Mouse (Mus musculus): ENCODE measurements around the gene Ankrd13a.

The Ankrd13a gene

DNA sequence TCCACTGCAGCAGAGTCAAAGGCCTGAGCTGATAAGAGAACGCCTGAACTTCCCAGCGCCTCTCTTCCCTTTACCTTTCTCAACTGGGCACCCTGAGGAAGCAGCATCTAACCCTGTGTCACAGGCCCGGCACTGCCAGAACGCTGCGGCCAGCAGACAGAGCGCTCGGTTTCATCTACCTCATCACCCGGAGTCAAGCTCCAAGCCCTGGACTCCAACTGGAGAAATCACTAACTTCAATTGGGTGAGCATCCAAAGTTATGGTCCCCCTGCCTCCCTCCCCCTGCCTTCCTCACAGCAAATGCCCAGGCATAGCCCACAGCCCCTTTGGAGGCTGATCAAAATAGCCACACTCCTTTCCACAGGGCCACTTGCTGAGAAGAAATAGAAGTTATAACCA lies 7.8 kb upstream of the Ankrd13a start:
- in situ Hi-C loops (cut with MseI, MboI): no loop called here

DNA sequence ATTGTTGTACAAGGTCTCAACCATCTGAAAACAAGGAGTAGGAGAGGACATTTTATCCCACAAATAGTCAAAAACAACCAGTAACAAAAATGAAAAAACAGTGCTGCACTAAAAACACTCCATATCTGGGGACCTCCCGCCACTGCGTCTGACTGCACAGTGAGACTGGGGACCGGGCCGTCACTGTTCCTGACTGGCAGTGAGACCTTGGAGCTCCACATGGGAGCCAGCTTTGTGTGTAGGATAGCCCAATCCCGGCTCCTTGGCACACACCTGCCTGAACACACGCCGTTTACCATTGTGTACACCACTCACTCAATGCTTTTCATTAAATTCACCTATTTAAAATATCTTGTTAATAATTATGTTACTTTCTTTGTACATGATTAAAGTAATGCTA lies 7.3 kb upstream of the Ankrd13a start:
- in situ Hi-C loops (cut with MseI, MboI): no loop called here

DNA sequence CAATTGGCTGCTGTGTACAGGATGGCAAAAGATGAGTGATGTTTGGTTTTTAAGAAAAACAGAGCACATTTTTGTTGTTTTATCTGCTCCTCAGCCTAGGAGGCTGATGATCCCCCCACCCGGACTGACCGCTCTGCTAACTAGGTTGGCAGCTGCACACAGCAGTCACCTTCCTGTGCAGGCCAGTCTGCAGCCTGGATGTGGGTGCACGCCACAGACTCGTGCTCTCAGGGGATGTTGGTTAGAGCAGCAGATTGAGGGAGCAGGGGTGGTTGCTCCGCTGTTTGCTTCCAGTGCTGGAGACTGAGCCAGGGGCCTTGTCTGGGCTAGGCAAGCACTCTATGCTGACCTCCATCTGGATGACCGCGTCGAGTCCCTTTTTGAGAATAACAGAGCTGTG lies 4.7 kb upstream of the Ankrd13a start:
- in situ Hi-C loops (cut with MseI, MboI): no loop called here

DNA sequence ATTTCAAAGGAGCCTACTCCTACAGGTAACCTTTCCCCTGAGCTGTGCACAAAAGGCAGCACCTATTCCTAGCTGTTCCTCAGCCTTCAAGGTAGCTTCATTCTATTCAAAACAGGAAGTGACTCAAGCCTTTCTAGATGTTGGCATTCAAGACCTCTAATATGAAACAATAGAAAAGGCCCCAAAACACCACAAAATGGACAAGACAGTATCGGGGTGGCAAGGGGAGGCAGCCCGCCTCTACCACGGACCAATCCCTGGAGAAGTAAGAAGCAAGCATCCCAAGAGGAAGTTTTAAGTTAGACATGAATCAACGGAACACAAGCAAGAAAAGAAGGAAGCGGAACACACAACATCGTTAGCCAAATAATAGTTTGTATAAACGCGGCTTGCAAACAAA lies 2.7 kb upstream of the Ankrd13a start:
- in situ Hi-C loops (cut with MseI, MboI): no loop called here

DNA sequence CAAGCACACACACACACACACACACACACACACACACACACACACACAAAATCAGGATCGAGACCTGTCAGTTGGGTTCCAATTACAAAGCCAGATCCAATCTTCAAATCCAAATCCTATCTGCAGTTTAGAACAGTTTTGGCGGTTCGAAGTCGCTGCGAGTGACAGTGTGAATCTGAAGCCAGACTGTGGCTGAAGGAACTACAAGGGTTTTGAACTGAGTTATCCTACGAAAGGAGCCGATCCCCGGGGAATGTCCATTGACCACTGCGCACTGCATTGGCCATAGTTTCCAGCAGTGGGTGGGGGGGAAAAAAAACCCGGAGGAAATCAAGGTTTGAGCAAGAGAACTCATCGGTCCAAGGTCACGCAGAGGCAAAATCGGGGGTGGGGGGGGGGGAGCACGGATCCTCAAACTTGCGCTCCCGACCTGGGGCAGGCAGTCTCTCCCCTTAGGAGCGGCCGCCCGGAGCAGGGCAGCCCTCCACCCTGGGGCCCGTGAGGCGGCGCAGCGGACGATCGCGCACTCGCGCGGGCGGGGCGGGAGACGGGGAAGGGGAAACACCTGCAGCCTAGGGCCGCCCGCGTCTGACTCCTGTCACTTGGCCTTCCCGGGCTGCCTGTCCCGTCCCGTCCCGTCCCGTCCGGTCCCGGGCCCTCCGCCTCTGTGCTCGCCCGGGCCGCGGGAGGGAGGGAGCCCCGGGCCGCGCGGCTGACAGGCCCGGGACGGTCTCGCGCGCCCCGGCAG lies 1.8 kb upstream of the Ankrd13a start:
- in situ Hi-C loops (cut with MseI, MboI): no loop called here

DNA sequence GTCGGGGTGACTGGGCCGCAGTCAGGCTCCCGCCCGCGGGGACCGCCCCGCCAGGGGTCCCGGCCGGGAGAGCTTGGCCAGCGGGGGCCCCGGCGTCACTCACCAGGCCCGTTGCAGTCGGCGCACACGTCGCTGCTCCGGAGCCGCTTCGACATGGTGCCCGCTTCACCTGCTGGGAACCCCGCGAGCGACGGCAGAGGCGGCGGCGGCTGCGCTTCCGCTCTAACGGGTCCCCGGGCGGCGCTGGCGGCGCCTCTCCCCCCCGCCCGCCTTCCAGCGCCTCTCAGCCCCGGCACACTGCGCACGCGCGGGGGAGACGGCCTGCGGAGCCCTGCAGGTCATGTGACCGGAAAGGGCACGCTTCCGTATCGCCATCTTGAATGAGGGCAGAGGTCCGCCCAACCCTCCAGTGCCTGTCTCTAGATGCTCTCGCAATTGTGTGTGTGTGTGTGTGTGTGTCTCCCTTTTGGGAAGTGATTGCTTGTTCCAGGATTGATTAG lies 1.2 kb upstream of the Ankrd13a start:
- in situ Hi-C loops (cut with MseI, MboI): no loop called here

DNA sequence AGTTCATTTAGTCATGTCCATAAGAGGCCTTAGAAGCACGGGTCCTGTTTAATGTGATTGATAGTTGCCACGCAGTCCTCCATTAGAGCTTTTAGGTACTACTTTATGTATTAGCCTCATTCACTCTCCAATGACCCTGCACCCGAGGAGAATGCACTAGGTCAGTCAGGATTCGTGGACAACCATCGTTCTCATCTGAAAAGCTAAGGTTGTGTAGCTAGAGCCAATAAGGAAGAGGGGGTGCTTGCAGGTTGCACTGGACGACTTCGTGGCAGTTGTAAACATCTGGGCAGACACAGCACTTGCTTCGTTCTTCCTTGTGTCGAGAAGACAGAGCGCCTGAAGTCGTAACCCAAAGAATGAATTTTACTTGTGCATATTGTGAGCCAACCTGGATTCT lies 697 bp upstream of the Ankrd13a start:
- in situ Hi-C loops (cut with MseI, MboI): no loop called here

DNA sequence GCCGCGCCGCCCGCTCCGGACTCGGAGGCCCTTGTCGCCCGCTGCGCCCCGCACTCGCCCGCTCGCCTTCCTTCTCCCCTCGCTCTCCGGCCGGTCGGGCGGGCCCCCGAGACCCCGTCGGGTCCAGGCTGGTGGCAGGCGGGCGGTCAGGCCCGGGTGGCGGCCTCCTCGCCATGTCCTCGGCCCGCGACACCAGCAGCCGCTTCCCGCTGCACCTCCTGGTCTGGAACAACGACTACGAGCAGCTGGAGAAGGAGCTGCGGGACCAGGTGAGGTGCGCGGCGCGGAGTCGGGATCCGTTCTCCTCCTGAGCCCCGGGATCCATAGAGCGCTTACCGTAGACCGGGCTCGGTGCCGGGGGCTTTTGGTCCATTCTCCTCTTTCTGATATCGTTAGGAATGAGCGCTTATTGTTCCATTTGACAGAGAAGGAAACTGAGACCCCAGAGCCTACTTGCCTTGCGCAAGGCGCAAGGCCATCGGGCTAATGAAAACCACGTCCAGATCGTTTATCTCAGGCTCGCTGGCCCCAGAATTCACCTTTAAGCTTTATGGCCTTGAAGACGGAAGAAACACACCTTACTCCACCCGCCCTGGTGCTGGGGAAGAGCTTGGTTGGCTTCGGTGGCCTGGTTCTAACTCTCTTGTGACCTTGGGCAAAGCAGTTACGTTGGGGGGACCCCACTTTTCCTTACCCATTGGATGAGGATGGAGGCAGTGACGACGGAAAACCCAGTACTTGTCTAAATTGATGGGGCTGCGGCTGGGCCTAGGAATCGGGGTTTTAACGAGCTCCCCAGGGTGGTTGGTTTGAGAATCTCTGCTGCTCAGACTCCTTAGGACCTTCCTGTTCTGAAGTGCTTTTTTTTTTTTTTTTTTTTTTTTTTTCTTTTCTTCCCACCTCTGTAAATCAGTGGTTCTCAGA lies 841 bp downstream of the Ankrd13a start, which contains the start of gene Git2:
Git2 (minus strand) TSS at position 462 of the 924 bp plus-strand sequence.
- in situ Hi-C loops (cut with MseI, MboI): no loop called here

DNA sequence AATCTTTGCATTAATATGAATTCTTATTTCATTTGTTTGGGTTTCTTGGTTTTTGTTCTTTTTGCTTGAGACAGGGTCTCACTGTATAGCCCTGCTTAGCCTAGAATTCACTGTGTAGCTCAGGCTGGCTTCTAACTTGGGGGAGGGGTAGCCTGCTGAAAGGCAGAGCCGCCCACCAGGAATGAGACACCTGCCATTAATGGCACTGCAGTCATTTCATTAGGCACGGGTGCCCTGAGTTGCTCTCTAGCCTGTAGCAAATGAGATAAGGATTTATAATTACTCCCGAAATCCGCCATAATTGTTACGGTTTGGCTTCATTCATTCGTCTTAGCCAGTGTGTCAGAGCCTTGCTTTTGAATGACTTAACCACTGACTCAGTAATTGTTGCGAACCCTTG lies 1.7 kb downstream of the Ankrd13a start:
- in situ Hi-C loops (cut with MseI, MboI): no loop called here

DNA sequence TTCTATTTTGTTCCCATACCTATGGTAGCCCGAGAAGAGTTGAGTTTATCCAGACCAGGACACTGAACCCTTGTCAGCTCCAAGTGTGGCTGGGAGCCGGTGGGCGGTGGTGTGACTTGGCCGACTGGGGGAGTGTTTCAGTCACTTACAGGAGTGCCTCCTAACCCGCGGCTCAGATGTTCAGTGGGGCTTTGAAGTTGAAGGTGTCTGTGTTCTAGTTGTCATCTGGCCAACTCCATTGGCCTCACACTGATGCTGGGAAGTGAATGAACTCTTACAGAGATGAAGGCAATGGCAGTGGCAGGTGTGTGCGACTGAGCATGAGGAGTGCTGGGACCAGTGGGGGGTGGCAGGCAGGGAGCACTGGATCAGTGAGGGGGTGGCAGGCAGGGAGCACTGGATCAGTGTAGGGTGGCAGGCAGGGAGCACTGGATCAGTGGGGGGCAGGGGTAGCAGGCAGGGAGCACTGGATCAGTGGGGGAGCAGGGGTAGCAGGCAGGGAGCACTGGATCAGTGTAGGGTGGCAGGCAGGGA lies 5.5 kb downstream of the Ankrd13a start:
- in situ Hi-C loops (cut with MseI, MboI): no loop called here

DNA sequence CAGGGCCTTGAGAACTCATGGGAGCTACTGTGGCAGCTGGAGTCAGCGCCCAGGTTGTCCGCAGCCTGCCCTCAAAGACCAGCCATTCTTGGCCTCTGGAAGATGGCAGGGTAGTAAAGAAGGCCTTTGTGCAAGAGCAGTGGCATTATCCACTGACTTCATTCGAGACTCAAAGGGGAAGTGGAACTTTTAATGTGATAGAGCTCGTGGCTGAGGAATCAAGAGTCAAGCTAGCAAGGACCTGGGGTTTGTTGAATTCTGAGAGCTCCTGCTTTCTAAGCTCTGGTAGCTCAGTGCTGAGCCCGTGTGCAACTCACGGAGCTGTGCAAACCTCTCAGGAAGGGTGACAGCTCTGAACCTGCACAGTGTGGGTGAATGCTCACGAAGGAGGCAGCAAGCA lies 6.4 kb downstream of the Ankrd13a start:
- in situ Hi-C loops (cut with MseI, MboI): no loop called here

DNA sequence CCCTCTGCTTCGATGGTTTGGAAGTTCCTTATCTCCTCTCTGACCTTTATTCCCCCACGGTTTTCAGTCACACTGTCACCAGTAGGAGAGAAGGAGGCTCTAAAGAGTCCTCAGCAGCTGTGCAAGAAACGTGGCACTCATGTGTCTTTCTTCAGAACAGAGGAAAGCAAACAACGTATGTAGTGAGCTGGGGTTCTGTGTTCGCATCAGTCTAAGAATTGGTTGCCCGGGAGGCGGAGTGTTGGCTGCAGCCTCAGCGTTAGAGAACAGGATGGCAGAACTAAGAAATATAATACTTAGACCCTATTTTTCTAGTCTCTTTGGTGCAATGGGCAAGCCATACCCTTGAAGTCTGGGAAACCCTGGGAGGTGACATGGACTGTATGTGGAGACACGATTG lies 8.5 kb downstream of the Ankrd13a start:
- in situ Hi-C loops (cut with MseI, MboI): no loop called here

DNA sequence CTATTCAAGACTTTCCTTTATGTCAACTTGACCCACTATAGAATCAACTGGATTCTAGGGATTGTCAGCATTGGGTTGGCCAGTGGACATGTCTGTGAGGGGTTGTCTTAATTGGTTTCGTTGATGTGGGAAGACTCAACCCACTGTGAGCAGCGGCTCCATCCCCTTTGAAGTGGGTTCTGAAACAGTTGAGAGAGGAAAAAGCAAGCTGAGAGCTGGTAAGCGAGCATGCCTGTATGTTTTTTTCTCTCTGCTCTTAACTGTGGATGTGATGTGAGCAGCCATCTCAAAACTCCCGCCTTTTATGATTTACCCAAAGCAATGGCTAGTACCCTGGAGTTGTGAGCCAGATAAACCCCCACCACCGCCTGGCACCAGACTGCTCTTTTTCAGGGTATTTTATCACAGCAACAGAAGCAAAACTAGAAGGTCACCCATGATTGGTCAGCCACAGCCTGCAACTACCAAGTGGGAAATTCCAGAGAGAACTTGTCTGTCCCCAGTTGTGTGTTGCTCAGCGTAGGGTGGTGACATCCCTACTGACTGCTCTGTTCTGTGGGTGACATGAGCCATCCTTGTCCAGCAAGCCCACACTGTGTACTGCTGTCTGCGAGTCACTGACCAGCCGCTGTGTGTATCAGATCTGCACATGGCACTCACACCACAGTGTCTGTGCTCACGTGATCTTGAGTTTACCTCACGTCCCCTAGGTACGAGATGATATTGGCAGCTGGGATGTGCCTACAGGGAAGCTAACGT lies 9.1 kb downstream of the Ankrd13a start:
- in situ Hi-C loops (cut with MseI, MboI): no loop called here

DNA sequence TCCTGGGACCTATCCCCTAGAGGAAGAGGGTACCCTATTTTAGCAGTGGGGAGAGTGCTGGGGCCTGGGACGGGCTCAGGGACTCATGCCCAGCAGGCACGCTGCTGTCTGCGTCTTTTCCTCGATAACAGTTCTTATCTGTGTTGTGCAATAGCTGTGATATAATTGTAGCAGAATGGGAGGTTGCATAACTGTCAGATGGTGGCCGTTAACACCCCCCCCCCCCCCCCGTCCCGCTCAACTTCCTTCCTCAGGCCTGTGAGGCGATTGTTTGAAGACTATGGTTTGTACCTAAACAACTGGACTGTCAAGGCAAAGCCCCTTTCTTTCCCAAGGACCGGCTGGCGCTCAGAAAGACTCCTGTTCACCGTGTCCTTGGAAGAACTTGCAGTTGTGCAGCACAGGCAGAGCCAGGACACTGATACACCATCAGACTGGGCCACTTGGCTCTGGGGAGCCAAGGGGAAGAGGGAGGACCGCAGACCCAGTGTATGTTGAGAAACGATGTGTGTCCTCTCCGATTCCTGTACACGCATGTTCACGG lies 10.2 kb downstream of the Ankrd13a start:
- in situ Hi-C loops (cut with MseI, MboI): no loop called here

DNA sequence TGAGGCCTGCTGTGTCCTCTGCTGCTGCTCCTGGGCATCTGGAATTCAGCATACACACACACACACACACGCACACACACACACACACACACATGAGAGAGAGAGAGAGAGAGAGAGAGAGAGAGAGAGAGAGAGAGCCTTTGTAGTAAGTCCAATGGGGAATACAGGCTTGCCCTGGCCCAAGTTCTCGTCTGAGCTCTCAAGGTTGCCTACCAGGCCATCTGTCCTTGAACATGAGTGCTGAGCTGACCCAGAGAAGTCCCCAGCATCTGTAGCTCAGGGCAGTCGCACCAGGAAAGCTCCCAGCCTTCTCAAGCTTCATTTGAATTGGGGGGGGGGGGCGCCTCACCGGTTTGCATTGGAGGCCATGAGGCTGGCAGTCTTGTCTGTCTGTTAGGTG lies 10.7 kb downstream of the Ankrd13a start:
- in situ Hi-C loops (cut with MseI, MboI): no loop called here

DNA sequence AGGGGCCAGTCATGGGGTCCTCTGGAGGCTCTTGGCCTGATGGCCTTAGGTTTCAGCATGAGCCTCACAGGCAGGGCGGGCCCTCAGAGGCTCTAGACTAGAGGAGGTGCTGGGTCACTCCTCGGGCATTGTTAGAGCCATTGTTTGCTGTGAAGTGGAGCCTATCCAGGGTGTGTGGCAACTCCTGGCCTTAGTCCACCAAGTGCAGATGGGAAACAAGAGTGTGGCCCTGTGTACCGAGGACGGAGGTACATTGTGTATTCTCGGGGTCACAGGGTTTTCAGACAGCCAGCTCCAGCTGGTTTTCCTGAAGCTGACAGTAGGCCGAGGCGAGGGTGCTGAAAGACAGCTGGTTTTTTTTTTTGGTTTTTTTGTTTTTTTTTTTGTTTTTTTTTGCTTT lies 18.8 kb downstream of the Ankrd13a start:
- in situ Hi-C loops (cut with MseI, MboI): no loop called here

DNA sequence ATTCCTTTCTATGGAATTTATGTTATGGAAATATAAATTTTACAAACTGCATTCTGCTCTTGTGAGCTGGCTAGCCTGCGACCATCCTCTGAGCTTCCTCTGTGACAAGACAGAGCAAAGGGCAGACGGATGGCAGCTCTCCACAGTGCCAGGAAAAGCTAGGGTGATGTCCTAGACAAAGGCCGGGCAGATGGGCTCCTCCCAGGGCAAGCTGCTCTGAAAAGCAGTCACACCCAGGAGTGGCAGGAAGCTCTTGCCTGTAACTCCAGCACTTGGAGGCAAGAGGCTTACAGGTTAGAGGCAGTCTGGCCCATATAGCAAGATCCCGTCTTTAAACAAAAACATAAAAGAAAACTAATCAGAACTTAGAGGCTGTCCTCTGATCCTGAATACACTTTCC lies 20.1 kb downstream of the Ankrd13a start:
- in situ Hi-C loops (cut with MseI, MboI): no loop called here

DNA sequence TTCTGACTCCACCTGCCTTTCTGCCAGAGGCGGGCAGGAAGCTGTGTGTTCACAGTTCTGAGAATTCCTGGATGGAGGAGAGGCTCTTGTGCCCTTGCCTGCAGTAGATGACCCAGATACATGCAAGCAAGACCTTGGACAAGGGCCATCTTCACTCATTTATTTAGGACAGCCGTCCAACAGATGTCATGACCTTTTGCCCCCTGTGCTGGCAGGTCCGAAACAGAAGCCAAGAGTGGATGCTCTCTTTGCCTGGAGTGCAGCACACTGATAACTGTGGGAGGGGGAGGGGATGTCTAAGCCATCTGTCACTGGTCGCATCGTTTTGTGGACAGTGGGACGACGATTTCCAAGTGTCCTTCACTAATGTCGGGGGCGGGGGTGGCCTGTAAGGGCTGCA lies 20.8 kb downstream of the Ankrd13a start:
- in situ Hi-C loops (cut with MseI, MboI): no loop called here

DNA sequence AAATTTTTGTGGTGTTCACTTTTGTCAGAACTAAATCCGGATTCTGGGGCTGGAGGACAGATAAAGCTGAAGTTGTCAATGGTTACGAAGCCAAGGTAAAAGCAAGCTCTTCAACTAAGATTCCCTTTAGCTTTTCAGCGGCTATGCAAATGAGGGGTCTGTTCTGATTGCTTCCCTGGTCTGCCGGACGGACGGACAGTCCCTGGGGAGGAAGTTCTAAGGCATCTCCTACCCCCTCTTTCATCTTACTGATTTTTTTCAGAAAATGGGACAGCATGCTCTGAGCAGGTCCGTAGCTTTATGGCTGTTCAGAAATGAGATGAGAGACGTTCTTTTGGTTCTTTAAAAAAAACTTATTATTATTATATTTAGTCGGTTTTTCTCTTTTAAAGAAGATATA lies 21.2 kb downstream of the Ankrd13a start:
- in situ Hi-C loops (cut with MseI, MboI): no loop called here

DNA sequence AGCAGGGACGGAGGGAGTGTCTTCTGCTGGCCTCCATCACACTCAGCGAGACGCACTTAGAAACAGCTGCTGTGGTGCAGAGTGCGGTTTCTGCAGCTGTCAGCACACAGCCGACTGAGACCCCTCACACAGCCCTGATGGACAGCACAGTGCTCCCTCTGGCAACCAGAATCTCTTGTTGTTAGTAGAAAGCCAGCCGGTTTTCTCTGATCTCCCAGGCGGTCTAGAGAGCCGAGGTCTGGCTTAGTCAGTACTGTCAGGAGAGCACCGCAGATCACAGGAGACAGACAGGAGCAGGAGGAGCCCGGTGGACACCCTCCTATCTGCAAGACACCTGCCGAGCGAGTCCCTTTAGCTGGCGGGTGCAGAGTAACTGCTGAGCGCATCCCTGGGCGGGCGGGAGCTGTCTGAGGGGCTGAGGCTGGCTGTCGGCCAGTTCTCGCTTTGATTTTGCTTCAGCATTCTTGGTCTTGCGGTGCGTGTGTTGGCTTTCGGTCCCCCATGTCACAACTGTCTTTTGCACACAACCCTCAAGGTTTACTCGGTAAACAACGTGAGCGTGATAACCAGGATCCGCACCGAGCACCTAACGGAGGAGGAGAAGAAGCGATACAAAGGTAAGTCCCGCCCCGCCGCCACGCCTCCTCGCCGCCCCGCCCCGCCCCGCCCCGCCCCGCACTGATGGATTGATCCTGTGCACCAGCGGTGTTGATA lies 22.0 kb downstream of the Ankrd13a start:
- in situ Hi-C loops (cut with MseI, MboI): no loop called here

DNA sequence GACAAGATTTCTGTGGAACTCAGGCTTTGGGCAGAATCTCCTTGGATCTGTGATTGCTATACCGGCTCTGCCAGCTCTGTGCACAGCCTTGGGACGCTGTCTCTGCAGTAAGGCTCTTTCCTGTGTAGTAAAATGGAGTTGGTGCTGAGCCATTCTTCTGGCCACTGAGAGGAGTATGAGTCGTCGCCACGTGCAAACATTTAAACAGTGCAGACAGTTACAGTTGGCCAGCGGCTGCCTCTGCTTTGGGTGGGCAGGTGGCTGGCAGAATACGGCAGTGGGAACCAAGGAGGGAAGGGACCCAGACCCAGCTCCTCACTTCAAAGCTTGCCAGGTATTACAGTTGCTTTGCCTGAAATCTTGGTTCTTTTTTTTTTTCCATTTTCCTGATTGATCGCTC lies 22.8 kb downstream of the Ankrd13a start:
- in situ Hi-C loops (cut with MseI, MboI): no loop called here

Data from mouse trophoblast stem cell (cell line).